Mouse (Mus musculus) hindbrain, embryonic 13.5 days (tissue): ENCODE data around the gene Hoxc8. TPM values are rescaled to one million over a fixed set of nuclear protein-coding genes. Genes with fewer than 3 reads are reported as not detected.

ENCODE experiments used
- ATAC-seq: fragments of 200-750 bp; cut with Nextera tagmentation; 2 replicates; pipeline ENCODE4 v1.8.0; 2017; ENCODE audit warnings: moderate TSS enrichment; ENCODE audit not compliant: low FRiP score
- H3K27ac ChIP-seq: fragments of 300-500 bp; sonication (generic); 2 replicates; pipeline ENCODE4 v1.5.1; 2015; ENCODE audit warnings: inconsistent platforms, mild to moderate bottlenecking, moderate library complexity
- H3K27me3 ChIP-seq: fragments of 300-500 bp; sonication (generic); 2 replicates; pipeline ENCODE4 v1.6.1; 2015; ENCODE audit warnings: mild to moderate bottlenecking, inconsistent platforms
- H3K36me3 ChIP-seq: fragments of 300-500 bp; sonication (generic); 2 replicates; pipeline ENCODE4 v1.6.1; 2015; ENCODE audit warnings: mild to moderate bottlenecking, inconsistent platforms
- H3K4me1 ChIP-seq: fragments of 300-500 bp; sonication (generic); replicated peaks from 2 replicates; pipeline ENCODE4 v1.6.1; 2015; ENCODE audit warnings: inconsistent platforms
- H3K4me2 ChIP-seq: fragments of 300-500 bp; sonication (generic); 2 replicates; pipeline ENCODE4 v1.6.1; 2015; ENCODE audit warnings: inconsistent platforms, mild to moderate bottlenecking, moderate library complexity
- H3K4me3 ChIP-seq: fragments of 300-500 bp; sonication (generic); 2 replicates; pipeline ENCODE4 v1.5.1; 2015; ENCODE audit warnings: mild to moderate bottlenecking, inconsistent platforms
- H3K9ac ChIP-seq: fragments of 300-500 bp; sonication (generic); 2 replicates; pipeline ENCODE4 v1.6.1; 2015; ENCODE audit warnings: mild to moderate bottlenecking, inconsistent platforms
- H3K9me3 ChIP-seq: fragments of 300-500 bp; sonication (generic); 2 replicates; pipeline ENCODE4 v1.6.1; 2016; ENCODE audit warnings: inconsistent platforms
- WGBS: fragments of 180-500 bp; shearing (Covaris S2); methylation state at CpG from one replicate; pipeline ENCODE4 v1.1.7; 2015; 5-methylcytosine and 5-hydroxymethylcytosine counted together
- microRNA counts: library from miRNA; unstranded; fragments of <30 nt; microRNA quantifications from one replicate; lab custom pipeline; 2016
- microRNA-seq: library from miRNA; unstranded; fragments of <30 nt; microRNA quantifications from one replicate; pipeline ENCODE4, GENCODE M21; 2016
- polyA plus RNA-seq: library from polyadenylated mRNA; unstranded; fragments of >200 nt; fragmentation: Nextera tagmentation; extraction: Ambion mirVana; gene quantifications from 2 replicates; pipeline ENCODE4 v1.2.1, GENCODE M21; 2015

The Hoxc8 gene
- polyA plus RNA-seq, 1 experiment from 2014 or later, result 1.5 TPM

DNA sequence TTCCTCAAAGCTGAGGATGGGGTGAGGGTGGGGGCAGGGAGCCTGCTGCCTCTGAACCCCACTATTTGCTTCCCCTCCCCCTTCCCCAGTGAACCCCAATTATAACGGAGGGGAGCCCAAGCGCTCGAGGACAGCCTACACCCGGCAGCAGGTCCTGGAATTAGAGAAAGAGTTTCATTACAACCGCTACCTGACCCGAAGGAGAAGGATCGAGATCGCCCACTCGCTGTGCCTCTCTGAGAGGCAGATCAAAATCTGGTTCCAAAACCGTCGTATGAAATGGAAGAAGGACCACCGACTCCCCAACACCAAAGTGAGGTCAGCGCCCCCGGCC is 45.1 kb downstream of the Hoxc8 start:
- Histone ChIP-seq H3K27me3 (peaks cover 97% of the 10 kb centered on the region), H3K4me2 (peak overlapping the region; percentile 67), H3K9me3 (no peaks in the 10 kb centered on the region), H3K27ac (peak overlapping the region; percentile 97), H3K4me3 (peak overlapping the region; percentile 52), H3K9ac (peak overlapping the region; percentile 86), H3K36me3 (no peaks in the 10 kb centered on the region), H3K4me1 (peaks cover 32% of the 10 kb centered on the region)
- 0% methylated on average over 14 of the region's 14 CpGs for WGBS
- no peak for ATAC-seq

DNA sequence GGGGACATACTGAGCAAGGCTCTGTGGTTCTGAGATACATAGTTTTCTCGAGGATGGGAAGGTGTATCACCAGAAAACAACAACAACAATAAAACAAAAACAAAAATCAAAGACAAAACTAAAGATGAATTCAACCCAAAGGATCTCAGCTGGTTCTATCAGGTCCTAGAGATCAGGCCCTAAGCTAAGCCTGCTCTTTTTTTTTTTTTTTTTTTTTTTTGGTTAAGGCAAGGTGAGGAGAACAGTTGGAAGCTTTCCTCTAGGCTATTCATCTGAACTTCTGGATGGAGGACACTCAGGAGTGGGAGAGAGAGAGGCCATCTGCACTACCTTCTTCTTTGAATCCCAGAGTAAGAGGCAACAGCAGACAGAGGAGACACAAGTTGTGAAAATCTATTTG is 47.2 kb downstream of the Hoxc8 start:
- 20% methylated on average over 1 of the region's 1 CpGs for WGBS

GRCm38 (mm10) chr15:103038701-103039480 is 48.5 kb downstream of the Hoxc8 start:
- H3K4me3 ChIP-seq, result peak overlapping the region; percentile 52
- H3K27ac ChIP-seq, result peak overlapping the region; percentile 97
- H3K27me3 ChIP-seq, result peaks cover 99% of the 10 kb centered on the region
- no peaks in the 10 kb centered on the region for H3K9me3 ChIP-seq
- H3K36me3 ChIP-seq, result no peaks in the 10 kb centered on the region
- H3K4me2 ChIP-seq, result peak overlapping the region; percentile 67
- H3K9ac ChIP-seq, result peak overlapping the region; percentile 86
- H3K4me1 ChIP-seq, result peaks cover 49% of the 10 kb centered on the region
- ATAC-seq, result no peak
- WGBS, result 8% methylated on average over 10 of the region's 10 CpGs

More for the DNA sequence above, 47.2 kb downstream of the Hoxc8 start:
- no peak for ATAC-seq
- peaks cover 44% of the 10 kb centered on the region for H3K4me1 ChIP-seq
- H3K36me3 ChIP-seq, result no peaks in the 10 kb centered on the region
- peak overlapping the region; percentile 67 for H3K4me2 ChIP-seq
- H3K9me3 ChIP-seq, result no peaks in the 10 kb centered on the region
- H3K9ac ChIP-seq, result peak overlapping the region; percentile 86
- peak overlapping the region; percentile 52 for H3K4me3 ChIP-seq
- H3K27ac ChIP-seq, result peak overlapping the region; percentile 97
- peaks cover 98% of the 10 kb centered on the region for H3K27me3 ChIP-seq

DNA sequence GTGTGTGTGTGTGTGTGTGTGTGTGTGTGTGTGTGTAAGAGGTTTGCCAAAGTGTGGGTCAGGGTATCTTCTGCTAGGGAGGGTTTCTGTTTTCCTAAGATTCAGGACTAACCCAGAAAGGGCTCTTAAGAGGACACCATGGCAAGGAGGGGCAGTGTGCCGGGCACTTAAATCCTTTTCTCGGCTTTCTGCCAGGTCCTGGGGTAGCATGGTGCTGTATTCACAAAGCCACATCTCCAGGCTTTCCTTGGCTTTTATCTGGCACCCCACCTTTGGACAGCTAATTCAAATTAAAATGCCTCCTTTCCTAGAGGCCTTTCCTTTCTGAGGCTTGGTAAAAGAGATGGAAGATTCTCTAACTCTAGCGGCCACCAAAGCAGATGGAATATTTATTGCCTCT is 49.2 kb downstream of the Hoxc8 start:
- ATAC-seq, result no peak
- Histone ChIP-seq H3K4me2 (peak overlapping the region; percentile 67), H3K9me3 (no peaks in the 10 kb centered on the region), H3K4me3 (peak overlapping the region; percentile 52), H3K27me3 (peaks cover 98% of the 10 kb centered on the region), H3K4me1 (peaks cover 46% of the 10 kb centered on the region), H3K36me3 (no peaks in the 10 kb centered on the region), H3K27ac (peak overlapping the region; percentile 97), H3K9ac (peak overlapping the region; percentile 86)
- WGBS, result 4% methylated on average over 3 of the region's 3 CpGs

GRCm38 (mm10) chr15:103040601-103041000 is 50.2 kb downstream of the Hoxc8 start:
- Histone ChIP-seq H3K27ac (peak overlapping the region; percentile 97), H3K9ac (peak overlapping the region; percentile 86)

DNA sequence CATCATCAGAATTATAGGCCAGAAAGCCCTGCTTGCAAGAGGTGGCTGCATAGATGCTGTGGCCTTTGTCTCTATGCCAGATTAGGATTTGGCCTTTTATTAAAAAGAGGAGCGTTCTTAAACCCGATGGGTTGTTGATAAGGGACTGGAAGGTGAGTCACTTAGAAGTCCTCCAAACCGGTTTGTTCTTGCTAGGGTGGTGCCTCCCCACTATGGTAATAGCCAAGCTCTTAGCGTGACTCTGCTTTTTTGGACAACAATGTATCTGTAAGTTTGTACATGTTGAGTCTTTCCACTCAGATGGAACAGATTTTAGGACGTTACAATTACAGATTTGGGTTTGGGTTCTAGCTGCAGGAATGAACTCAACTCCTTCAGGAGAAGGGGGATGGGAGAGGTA is 51.2 kb downstream of the Hoxc8 start:
- peak overlapping the region; percentile 67 for H3K4me2 ChIP-seq
- no peak for ATAC-seq
- H3K27me3 ChIP-seq, result peaks cover 90% of the 10 kb centered on the region
- H3K4me1 ChIP-seq, result peaks cover 46% of the 10 kb centered on the region
- 17% methylated on average over 5 of the region's 5 CpGs for WGBS
- H3K9ac ChIP-seq, result peak overlapping the region; percentile 86
- peak overlapping the region; percentile 52; the same call in 1 of the 2 replicates for H3K4me3 ChIP-seq
- no peaks in the 10 kb centered on the region for H3K9me3 ChIP-seq
- H3K36me3 ChIP-seq, result no peaks in the 10 kb centered on the region
- H3K27ac ChIP-seq, result peak overlapping the region; percentile 97

More at GRCm38 (mm10) chr15:103040601-103041000, 50.2 kb downstream of the Hoxc8 start:
- Histone ChIP-seq H3K4me1 (peaks cover 46% of the 10 kb centered on the region), H3K27me3 (peaks cover 94% of the 10 kb centered on the region), H3K4me2 (peak overlapping the region; percentile 67), H3K4me3 (peak overlapping the region; percentile 52), H3K9me3 (no peaks in the 10 kb centered on the region), H3K36me3 (no peaks in the 10 kb centered on the region)
- WGBS, result 2% methylated on average over 12 of the region's 12 CpGs
- no peak for ATAC-seq

GRCm38 (mm10) chr15:103042209-103042608 is 51.8 kb downstream of the Hoxc8 start:
- H3K27me3 ChIP-seq, result peaks cover 87% of the 10 kb centered on the region
- 0 out of 2 replicates have a peak overlapping the region, but pooled peaks have one; percentile 9 for H3K9ac ChIP-seq
- ATAC-seq, result no peak
- WGBS, result 0% methylated on average over 1 of the region's 1 CpGs
- no peaks in the 10 kb centered on the region for H3K9me3 ChIP-seq
- H3K4me3 ChIP-seq, result no peak overlapping the region
- H3K36me3 ChIP-seq, result no peaks in the 10 kb centered on the region
- H3K27ac ChIP-seq, result peak overlapping the region; percentile 97
- peak overlapping the region; percentile 25 for H3K4me2 ChIP-seq
- H3K4me1 ChIP-seq, result peaks cover 46% of the 10 kb centered on the region

MicroRNAs encoded within 50 kb of the gene (microRNA counts, 519-probe panel; counts per million panel counts)
- microRNA mmu-miR-615-3p (lab: Ali Mortazavi, UCI) (2,188 counts per million, percentile 15 among the panel's probes with 10 or more counts), microRNA mmu-miR-615-5p (lab: Ali Mortazavi, UCI) (51.3 counts per million)

Small RNA genes within 50 kb of the gene (microRNA-seq; reads per million reads assigned to microRNA genes)
- gene Mir196a-2 (1.6 reads per million), gene Mir615 (2,923 reads per million, percentile 85 among the genes with 10 or more reads in this experiment)

Other genes with a start within 250 kb of the Hoxc8 start
- not detected in 2 replicates for gene Hoxc13, start 69.5 kb upstream of the Hoxc8 start, polyA plus RNA-seq
- gene Hoxc12, start 53.9 kb upstream of the Hoxc8 start, polyA plus RNA-seq, result not detected in 2 replicates
- gene Hoxc11, start 36.2 kb upstream of the Hoxc8 start, polyA plus RNA-seq, result not detected in 2 replicates
- gene Hoxc10, start 23.8 kb upstream of the Hoxc8 start, polyA plus RNA-seq, result not detected in 2 replicates
- 32.3 and 39.2 TPM in 2 replicates for gene Hoxc5, start 23.2 kb upstream of the Hoxc8 start, polyA plus RNA-seq
- gene Hoxc9, start 14.2 kb upstream of the Hoxc8 start, polyA plus RNA-seq, result 0.13 TPM in 1 of 2 replicates, not detected in the other
- 5.3 and 9.1 TPM in 2 replicates for gene Hoxc6, start 7.7 kb downstream of the Hoxc8 start, polyA plus RNA-seq
- gene Hoxc4, start 28.3 kb downstream of the Hoxc8 start, polyA plus RNA-seq, result 76.2 and 86.9 TPM in 2 replicates
- 40.7 and 41.2 TPM in 2 replicates for gene Smug1, start 176.5 kb downstream of the Hoxc8 start, polyA plus RNA-seq
- gene Cbx5, start 249.2 kb downstream of the Hoxc8 start, polyA plus RNA-seq, result 143 and 144 TPM in 2 replicates
- gene Hnrnpa1, start 249.8 kb downstream of the Hoxc8 start, polyA plus RNA-seq, result 901 and 926 TPM in 2 replicates